Mouse (Mus musculus) liver, postnatal 0 days (tissue): ENCODE measurements around the gene Hist1h2bq.

Source experiments
- CTCF ChIP-seq: sonication (generic); IDR thresholded peaks from 2 replicates; pipeline ENCODE4 v1.5.1; 2016; ENCODE audit warnings: antibody characterized with exemption, low read depth
- EP300 ChIP-seq: IDR thresholded peaks from 2 replicates; pipeline ENCODE4 v1.6.1; 2016; ENCODE audit warnings: antibody characterized with exemption, low read depth, mild to moderate bottlenecking

DNA sequence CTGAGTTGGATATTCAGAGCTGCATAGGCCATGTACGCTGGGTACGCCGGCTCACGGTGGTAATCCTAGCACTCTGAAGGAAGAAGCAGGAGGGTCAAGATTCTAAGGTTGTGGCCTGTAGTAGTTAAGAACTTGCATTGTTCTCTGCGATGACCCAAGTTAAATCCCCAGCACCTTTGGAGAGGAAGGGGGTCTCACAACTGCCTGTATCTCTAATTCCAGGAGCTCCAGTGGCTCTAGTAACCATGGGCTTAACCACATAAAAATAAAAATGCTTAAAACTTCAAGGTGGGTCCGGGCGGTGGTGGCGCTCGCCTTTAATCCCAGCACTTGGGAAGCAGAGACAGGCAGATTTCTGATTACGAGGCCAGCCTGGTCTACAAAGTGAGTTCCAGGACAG is 20.3 kb upstream of the Hist1h2bq start:
- TF ChIP-seq CTCF (no peak), EP300 (no peak)
